Mouse (Mus musculus) ES-Bruce4 (cell line): ENCODE measurements around the gene Dcdc2b.

Experiments used
- CTCF ChIP-seq: IDR thresholded peaks from one replicate; pipeline ENCODE4 v1.8.1; 2011; ENCODE audit warnings: low read depth, low read length
- EP300 ChIP-seq: IDR thresholded peaks from 2 replicates; pipeline ENCODE4 v1.6.1; 2011; ENCODE audit warnings: low read depth, low read length; ENCODE audit not compliant: insufficient read depth
- POLR2A ChIP-seq: IDR thresholded peaks from one replicate; pipeline ENCODE4 v1.8.1; 2011; ENCODE audit warnings: low read length; ENCODE audit not compliant: insufficient read depth

- TF ChIP-seq POLR2A (no peak), CTCF (no peak), EP300 (no peak)
Measured at GRCm38 (mm10) chr4:129654770-129655169, 40.7 kb upstream of the Dcdc2b start.
